Mouse (Mus musculus): Measurements from ENCODE around the gene Pak6. TPM values are rescaled to one million over a fixed set of nuclear protein-coding genes. Genes with fewer than 3 reads are reported as not detected.

Gene Pak6
- polyA plus RNA-seq, 1 experiment: 10.9 TPM

- Histone ChIP-seq H3K27me3 (replicated peaks; ENCODE audit: control insufficient read depth, insufficient read depth, low read length) (no peaks in the 10 kb centered on the region; the same call in 1 of the 2 replicates), H3K27ac (ENCODE audit: insufficient read depth, low read depth, low read length) (no peak overlapping the region), H3K36me3 (ENCODE audit: control insufficient read depth, insufficient read depth, low read length) (no peaks in the 10 kb centered on the region), H3K4me3 (ENCODE audit: insufficient read depth, low read depth, low read length) (no peak overlapping the region), H3K4me1 (ENCODE audit: control insufficient read depth, insufficient read depth, low read length) (no peaks in the 10 kb centered on the region; the same call in 1 of the 2 replicates)
- TF ChIP-seq POLR2A (IDR thresholded peaks at IDR 0.05; ENCODE audit: low read depth, low read length) (no peak), CTCF (conservative IDR thresholded peaks at IDR 0.05; ENCODE audit: insufficient read depth, insufficient read length, low read depth, low read length) (no peak)
- no peak for DNase-seq
- 90% methylated on average over 6 of the region's 6 CpGs for WGBS
Observed at GRCm38 (mm10) chr2:118713631-118714030, 50.5 kb downstream of the Pak6 start.

- no peak overlapping the region for H3K27ac ChIP-seq (ENCODE audit: insufficient read depth, low read depth, low read length)
- no peaks in the 10 kb centered on the region; the same call in 1 of the 2 replicates for H3K4me1 ChIP-seq (ENCODE audit: control insufficient read depth, insufficient read depth, low read length)
- H3K36me3 ChIP-seq (ENCODE audit: control insufficient read depth, insufficient read depth, low read length): no peaks in the 10 kb centered on the region
- whole genome bisulfite sequencing: 60% methylated on average over 4 of the region's 4 CpGs
- no peaks in the 10 kb centered on the region; the same call in 1 of the 2 replicates for H3K27me3 ChIP-seq (replicated peaks; ENCODE audit: control insufficient read depth, insufficient read depth, low read length)
- no peak overlapping the region for H3K4me3 ChIP-seq (ENCODE audit: insufficient read depth, low read depth, low read length)
- DNase-seq: no peak
- no peak for TF ChIP-seq CTCF (conservative IDR thresholded peaks at IDR 0.05; ENCODE audit: insufficient read depth, insufficient read length, low read depth, low read length)
- TF ChIP-seq POLR2A (IDR thresholded peaks at IDR 0.05; ENCODE audit: low read depth, low read length): no peak
Observed at GRCm38 (mm10) chr2:118714230-118714629, 51.1 kb downstream of the Pak6 start.

GRCm38 (mm10) chr2:118716677-118717076 is 53.6 kb downstream of the Pak6 start:
- no peaks in the 10 kb centered on the region for H3K27me3 ChIP-seq (replicated peaks; ENCODE audit: control insufficient read depth, insufficient read depth, low read length)
- no peak overlapping the region for H3K27ac ChIP-seq (ENCODE audit: insufficient read depth, low read depth, low read length)
- no peaks in the 10 kb centered on the region for H3K36me3 ChIP-seq (ENCODE audit: control insufficient read depth, insufficient read depth, low read length)
- no peaks in the 10 kb centered on the region for H3K4me1 ChIP-seq (ENCODE audit: control insufficient read depth, insufficient read depth, low read length)
- no peak overlapping the region for H3K4me3 ChIP-seq (ENCODE audit: insufficient read depth, low read depth, low read length)
- TF ChIP-seq CTCF (conservative IDR thresholded peaks at IDR 0.05; ENCODE audit: insufficient read depth, insufficient read length, low read depth, low read length) (no peak), POLR2A (IDR thresholded peaks at IDR 0.05; ENCODE audit: low read depth, low read length) (no peak)
- DNase-seq: no peak
- WGBS: 87% methylated on average over 5 of the region's 5 CpGs

- 75% methylated on average over 15 of the region's 15 CpGs for WGBS
- H3K27me3 ChIP-seq (replicated peaks; ENCODE audit: control insufficient read depth, insufficient read depth, low read length): no peaks in the 10 kb centered on the region
- DNase-seq: no peak
Observed at GRCm38 (mm10) chr2:118723693-118724486, 60.8 kb downstream of the Pak6 start.

GRCm38 (mm10) chr2:118725511-118725910 is 62.4 kb downstream of the Pak6 start:
- Histone ChIP-seq H3K27me3 (replicated peaks; ENCODE audit: control insufficient read depth, insufficient read depth, low read length) (no peaks in the 10 kb centered on the region), H3K4me1 (ENCODE audit: control insufficient read depth, insufficient read depth, low read length) (no peaks in the 10 kb centered on the region), H3K4me3 (ENCODE audit: insufficient read depth, low read depth, low read length) (no peak overlapping the region), H3K36me3 (ENCODE audit: control insufficient read depth, insufficient read depth, low read length) (no peaks in the 10 kb centered on the region), H3K27ac (ENCODE audit: insufficient read depth, low read depth, low read length) (no peak overlapping the region)
- 66% methylated on average over 4 of the region's 4 CpGs for WGBS
- TF ChIP-seq POLR2A (IDR thresholded peaks at IDR 0.05; ENCODE audit: low read depth, low read length) (no peak), CTCF (conservative IDR thresholded peaks at IDR 0.05; ENCODE audit: insufficient read depth, insufficient read length, low read depth, low read length) (no peak)
- DNase-seq: peak; percentile 82

More at GRCm38 (mm10) chr2:118723693-118724486, 60.8 kb downstream of the Pak6 start:
- Histone ChIP-seq H3K36me3 (ENCODE audit: control insufficient read depth, insufficient read depth, low read length) (no peaks in the 10 kb centered on the region), H3K27ac (ENCODE audit: insufficient read depth, low read depth, low read length) (no peak overlapping the region), H3K4me1 (ENCODE audit: control insufficient read depth, insufficient read depth, low read length) (no peaks in the 10 kb centered on the region), H3K4me3 (ENCODE audit: insufficient read depth, low read depth, low read length) (no peak overlapping the region)
- no peak for TF ChIP-seq POLR2A (IDR thresholded peaks at IDR 0.05; ENCODE audit: low read depth, low read length)
- TF ChIP-seq CTCF (conservative IDR thresholded peaks at IDR 0.05; ENCODE audit: insufficient read depth, insufficient read length, low read depth, low read length): no peak

GRCm38 (mm10) chr2:118726873-118727272 is 63.8 kb downstream of the Pak6 start:
- no peaks in the 10 kb centered on the region for H3K36me3 ChIP-seq (ENCODE audit: control insufficient read depth, insufficient read depth, low read length)
- no peak for TF ChIP-seq POLR2A (IDR thresholded peaks at IDR 0.05; ENCODE audit: low read depth, low read length)
- no peak for TF ChIP-seq CTCF (conservative IDR thresholded peaks at IDR 0.05; ENCODE audit: insufficient read depth, insufficient read length, low read depth, low read length)
- no peak overlapping the region for H3K27ac ChIP-seq (ENCODE audit: insufficient read depth, low read depth, low read length)
- H3K4me1 ChIP-seq (ENCODE audit: control insufficient read depth, insufficient read depth, low read length): no peaks in the 10 kb centered on the region
- no peak overlapping the region for H3K4me3 ChIP-seq (ENCODE audit: insufficient read depth, low read depth, low read length)
- no peaks in the 10 kb centered on the region for H3K27me3 ChIP-seq (replicated peaks; ENCODE audit: control insufficient read depth, insufficient read depth, low read length)
- WGBS: 97% methylated on average over 2 of the region's 2 CpGs
- no peak for DNase-seq

GRCm38 (mm10) chr2:118727911-118728310 is 64.8 kb downstream of the Pak6 start:
- no peak overlapping the region for H3K27ac ChIP-seq (ENCODE audit: insufficient read depth, low read depth, low read length)
- no peaks in the 10 kb centered on the region for H3K27me3 ChIP-seq (replicated peaks; ENCODE audit: control insufficient read depth, insufficient read depth, low read length)
- H3K4me3 ChIP-seq (ENCODE audit: insufficient read depth, low read depth, low read length): peak overlapping the region; percentile 32; the same call in 1 of the 2 replicates
- H3K4me1 ChIP-seq (ENCODE audit: control insufficient read depth, insufficient read depth, low read length): no peaks in the 10 kb centered on the region
- H3K36me3 ChIP-seq (ENCODE audit: control insufficient read depth, insufficient read depth, low read length): no peaks in the 10 kb centered on the region
- no peak for DNase-seq
- WGBS: 30% methylated on average over 9 of the region's 9 CpGs
- TF ChIP-seq CTCF (conservative IDR thresholded peaks at IDR 0.05; ENCODE audit: insufficient read depth, insufficient read length, low read depth, low read length) (no peak), POLR2A (IDR thresholded peaks at IDR 0.05; ENCODE audit: low read depth, low read length) (no peak)

Data from kidney, adult 2 months (tissue).